Mouse (Mus musculus): ENCODE measurements around the gene Reln. TPM values are rescaled to one million over a fixed set of nuclear protein-coding genes. Genes with fewer than 3 reads are reported as not detected.

Reln gene
- polyA plus RNA-seq, 1 experiment from 2014 or later, result 2.4 TPM

DNA sequence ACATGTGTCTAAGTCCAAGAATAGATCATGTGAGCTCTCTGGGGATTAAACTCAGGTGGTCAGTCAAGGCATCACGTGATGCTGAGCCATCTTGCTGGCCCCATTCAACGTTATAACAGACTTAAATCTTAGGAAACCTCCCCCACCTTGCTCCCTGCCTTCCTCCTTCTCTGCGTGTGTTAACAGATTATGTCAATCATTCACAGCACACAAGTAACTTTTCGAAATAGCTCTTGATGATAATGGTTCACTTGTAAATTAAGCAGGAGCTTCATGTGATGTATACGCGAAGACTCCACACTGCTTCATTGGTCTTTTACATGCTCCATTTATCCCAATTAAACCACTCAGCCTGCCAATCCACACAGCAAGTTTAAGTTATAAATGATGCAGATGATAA is 271.9 kb downstream of the Reln start:
- TF ChIP-seq CTCF (IDR thresholded peaks at IDR 0.05) (no peak), EP300 (IDR thresholded peaks at IDR 0.05) (no peak)
- no peak overlapping the region for H3K4me2 ChIP-seq (replicated peaks; ENCODE audit: low read depth, low read length)
- WGBS, result 73% methylated on average over 6 of the region's 6 CpGs
- H3K27me3 ChIP-seq (replicated peaks; ENCODE audit: insufficient read depth, low read length), result no peaks in the 10 kb centered on the region
- no peaks in the 10 kb centered on the region for H3K36me3 ChIP-seq (ENCODE audit: insufficient read depth, low read length)
- no peak overlapping the region for H3K27ac ChIP-seq (ENCODE audit: low read length)
- H3K9ac ChIP-seq (replicated peaks; ENCODE audit: low read depth), result no peak overlapping the region
- H3K4me1 ChIP-seq (ENCODE audit: insufficient read depth, low read depth, low read length), result no peaks in the 10 kb centered on the region
- no peaks in the 10 kb centered on the region for H3K9me3 ChIP-seq (ENCODE audit: low read length)
- DNase-seq (ENCODE audit: low spot score) (no peak), ATAC-seq (no peak)
- no peak overlapping the region for H3K4me3 ChIP-seq (ENCODE audit: low read depth, low read length)

DNA sequence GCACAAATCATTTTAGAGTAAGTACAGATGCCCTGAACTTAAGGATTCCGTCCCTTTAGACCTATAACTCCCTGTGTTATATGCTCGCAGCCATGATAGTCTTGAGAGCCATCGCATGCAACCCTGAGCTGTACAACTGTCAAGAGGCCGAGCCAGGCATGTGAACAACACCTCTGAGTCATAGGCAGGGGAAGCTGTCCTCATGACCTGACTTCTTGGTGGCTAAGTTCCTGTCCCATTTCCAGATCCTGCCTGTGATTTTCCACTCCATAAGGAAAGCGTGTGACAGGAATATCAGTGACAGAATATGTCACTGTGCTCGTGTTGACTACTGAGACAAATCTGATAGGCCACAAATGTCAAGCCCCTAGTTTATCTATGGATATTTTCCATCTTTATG is 285.3 kb downstream of the Reln start:
- Histone ChIP-seq H3K4me3 (ENCODE audit: low read depth, low read length) (no peak overlapping the region), H3K27ac (ENCODE audit: low read length) (no peak overlapping the region), H3K36me3 (ENCODE audit: insufficient read depth, low read length) (no peaks in the 10 kb centered on the region), H3K9me3 (ENCODE audit: low read length) (no peaks in the 10 kb centered on the region), H3K27me3 (replicated peaks; ENCODE audit: insufficient read depth, low read length) (no peaks in the 10 kb centered on the region), H3K4me1 (ENCODE audit: insufficient read depth, low read depth, low read length) (no peaks in the 10 kb centered on the region), H3K9ac (replicated peaks; ENCODE audit: low read depth) (no peak overlapping the region), H3K4me2 (replicated peaks; ENCODE audit: low read depth, low read length) (no peak overlapping the region)
- DNase-seq (ENCODE audit: low spot score) (no peak), ATAC-seq (no peak)
- TF ChIP-seq EP300 (IDR thresholded peaks at IDR 0.05), result no peak
- no peak for TF ChIP-seq CTCF (IDR thresholded peaks at IDR 0.05)
- 63% methylated on average over 6 of the region's 6 CpGs for WGBS

DNA sequence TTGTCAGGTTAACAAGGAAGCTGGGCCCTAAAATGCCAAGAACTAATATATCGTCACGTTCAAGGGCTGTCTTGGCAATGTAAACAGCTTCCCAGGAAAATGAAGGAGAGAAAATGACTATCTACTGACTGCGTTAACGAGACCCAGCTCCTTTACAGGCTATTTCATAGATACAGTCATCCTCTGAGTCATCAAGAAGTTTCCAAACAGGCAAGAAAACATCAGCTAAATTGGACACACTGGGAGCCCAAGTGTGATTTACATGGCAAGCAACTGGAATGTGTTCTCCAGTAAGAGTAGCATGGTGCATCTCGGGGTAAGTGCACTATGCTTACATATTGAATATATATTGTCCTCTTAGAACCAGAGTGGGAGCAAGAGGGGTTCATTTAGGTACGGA is 302.7 kb downstream of the Reln start:
- no peak overlapping the region for H3K9ac ChIP-seq (replicated peaks; ENCODE audit: low read depth)
- H3K27ac ChIP-seq (ENCODE audit: low read length), result no peak overlapping the region
- H3K27me3 ChIP-seq (replicated peaks; ENCODE audit: insufficient read depth, low read length), result no peaks in the 10 kb centered on the region
- no peaks in the 10 kb centered on the region for H3K4me1 ChIP-seq (ENCODE audit: insufficient read depth, low read depth, low read length)
- H3K4me3 ChIP-seq (ENCODE audit: low read depth, low read length), result no peak overlapping the region
- no peaks in the 10 kb centered on the region for H3K9me3 ChIP-seq (ENCODE audit: low read length)
- H3K4me2 ChIP-seq (replicated peaks; ENCODE audit: low read depth, low read length), result no peak overlapping the region
- TF ChIP-seq EP300 (IDR thresholded peaks at IDR 0.05) (no peak), CTCF (IDR thresholded peaks at IDR 0.05) (no peak)
- ATAC-seq, result no peak
- H3K36me3 ChIP-seq (ENCODE audit: insufficient read depth, low read length), result no peaks in the 10 kb centered on the region
- DNase-seq (ENCODE audit: low spot score), result no peak
- 73% methylated on average over 6 of the region's 6 CpGs for WGBS

DNA sequence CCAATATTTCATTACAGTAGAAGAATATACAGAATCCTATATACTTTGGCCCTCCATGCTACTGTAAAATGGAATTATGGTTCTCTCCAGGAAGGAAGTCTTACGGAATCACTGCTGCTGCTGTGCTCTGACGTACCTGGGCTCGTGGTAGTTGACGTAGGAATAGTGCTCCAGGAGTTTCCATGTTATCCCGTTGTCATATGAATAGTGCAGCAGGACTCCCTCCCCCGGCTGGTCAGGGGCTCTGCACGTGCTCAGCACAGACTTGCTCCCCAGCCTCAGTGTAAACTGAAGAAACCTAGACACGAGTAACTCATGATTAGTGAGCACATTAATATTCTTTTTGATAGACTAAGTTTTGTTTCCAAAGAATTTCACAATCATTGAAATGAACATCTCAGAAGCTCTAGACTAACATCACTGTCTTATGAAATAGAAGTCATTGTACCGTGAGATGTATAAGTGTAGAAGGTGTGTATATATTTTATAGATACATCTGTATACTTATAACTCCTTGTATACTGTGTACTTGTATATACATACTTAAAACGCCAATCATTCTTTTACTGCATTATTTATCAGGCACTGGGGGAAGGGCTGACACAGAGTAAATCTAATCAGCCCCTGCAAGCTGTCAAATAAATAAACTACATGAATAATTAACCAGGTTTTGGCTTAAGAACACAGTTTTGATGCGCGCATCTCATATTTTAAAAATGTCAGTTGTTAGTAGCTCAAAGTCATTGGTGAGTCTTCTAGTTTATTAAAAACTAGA is 304.9 kb downstream of the Reln start:
- H3K9me3 ChIP-seq (ENCODE audit: low read length), result no peaks in the 10 kb centered on the region
- DNase-seq (ENCODE audit: low spot score) (no peak), ATAC-seq (no peak)
- H3K4me1 ChIP-seq (ENCODE audit: insufficient read depth, low read depth, low read length), result no peaks in the 10 kb centered on the region
- no peak overlapping the region for H3K9ac ChIP-seq (replicated peaks; ENCODE audit: low read depth)
- H3K27me3 ChIP-seq (replicated peaks; ENCODE audit: insufficient read depth, low read length), result no peaks in the 10 kb centered on the region
- H3K27ac ChIP-seq (ENCODE audit: low read length), result no peak overlapping the region
- H3K36me3 ChIP-seq (ENCODE audit: insufficient read depth, low read length), result no peaks in the 10 kb centered on the region
- TF ChIP-seq EP300 (IDR thresholded peaks at IDR 0.05) (no peak), CTCF (IDR thresholded peaks at IDR 0.05) (no peak)
- no peak overlapping the region for H3K4me3 ChIP-seq (ENCODE audit: low read depth, low read length)
- 79% methylated on average over 12 of the region's 12 CpGs for WGBS
- no peak overlapping the region for H3K4me2 ChIP-seq (replicated peaks; ENCODE audit: low read depth, low read length)

DNA sequence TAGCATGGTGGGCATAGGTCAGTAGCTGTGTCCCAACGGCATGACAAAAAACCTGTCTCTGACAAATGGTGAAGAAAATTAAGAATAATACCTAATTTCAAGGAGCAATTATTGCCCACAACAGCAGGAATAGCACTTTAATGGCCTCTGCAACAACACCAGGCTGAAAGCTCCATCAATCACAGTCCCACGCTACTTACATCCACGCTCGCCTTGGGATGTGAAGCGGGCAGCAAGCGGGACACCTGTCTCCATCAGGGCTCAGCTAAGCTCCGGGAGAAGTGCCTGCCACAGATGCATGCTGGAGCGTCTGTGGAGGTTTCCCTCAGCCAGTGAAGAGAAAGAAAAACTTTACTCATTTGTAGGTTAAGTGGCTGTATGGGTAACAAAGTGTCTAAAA is 309.3 kb downstream of the Reln start:
- Histone ChIP-seq H3K9ac (replicated peaks; ENCODE audit: low read depth) (no peak overlapping the region), H3K27ac (ENCODE audit: low read length) (no peak overlapping the region), H3K27me3 (replicated peaks; ENCODE audit: insufficient read depth, low read length) (no peaks in the 10 kb centered on the region), H3K36me3 (ENCODE audit: insufficient read depth, low read length) (no peaks in the 10 kb centered on the region), H3K4me1 (ENCODE audit: insufficient read depth, low read depth, low read length) (no peaks in the 10 kb centered on the region), H3K4me3 (ENCODE audit: low read depth, low read length) (no peak overlapping the region), H3K9me3 (ENCODE audit: low read length) (no peaks in the 10 kb centered on the region), H3K4me2 (replicated peaks; ENCODE audit: low read depth, low read length) (no peak overlapping the region)
- DNase-seq (ENCODE audit: low spot score), result no peak
- WGBS, result 75% methylated on average over 8 of the region's 8 CpGs
- ATAC-seq, result no peak
- TF ChIP-seq CTCF (IDR thresholded peaks at IDR 0.05) (no peak), EP300 (IDR thresholded peaks at IDR 0.05) (no peak)

DNA sequence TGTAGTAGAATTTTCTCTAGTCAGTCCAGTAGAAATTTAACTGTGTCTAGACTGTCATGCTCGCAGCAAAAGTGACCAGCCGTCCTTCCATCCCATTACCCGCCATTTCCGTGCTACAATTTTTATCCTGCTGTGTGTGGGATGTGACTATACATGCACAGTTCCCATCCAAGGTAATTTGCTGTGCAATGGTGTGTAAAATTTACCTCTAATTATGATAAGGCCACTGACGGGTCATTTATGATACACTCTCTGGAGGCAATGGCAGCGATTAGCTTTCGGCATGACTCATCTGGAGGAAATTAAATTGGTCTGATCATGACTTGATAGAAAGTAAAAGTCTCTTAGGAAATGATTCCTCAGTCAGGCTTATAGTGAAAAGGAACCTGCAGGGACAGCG is 311.5 kb downstream of the Reln start:
- H3K4me1 ChIP-seq (ENCODE audit: insufficient read depth, low read depth, low read length), result no peaks in the 10 kb centered on the region
- no peak for DNase-seq (ENCODE audit: low spot score)
- 89% methylated on average over 8 of the region's 8 CpGs for WGBS
- TF ChIP-seq EP300 (IDR thresholded peaks at IDR 0.05) (no peak), CTCF (IDR thresholded peaks at IDR 0.05) (no peak)
- H3K27ac ChIP-seq (ENCODE audit: low read length), result no peak overlapping the region
- no peak for ATAC-seq
- no peaks in the 10 kb centered on the region for H3K27me3 ChIP-seq (replicated peaks; ENCODE audit: insufficient read depth, low read length)
- H3K9ac ChIP-seq (replicated peaks; ENCODE audit: low read depth), result no peak overlapping the region
- H3K4me3 ChIP-seq (ENCODE audit: low read depth, low read length), result no peak overlapping the region
- H3K9me3 ChIP-seq (ENCODE audit: low read length), result no peaks in the 10 kb centered on the region
- no peak overlapping the region for H3K4me2 ChIP-seq (replicated peaks; ENCODE audit: low read depth, low read length)
- H3K36me3 ChIP-seq (ENCODE audit: insufficient read depth, low read length), result no peaks in the 10 kb centered on the region
